Mouse (Mus musculus) C2C12 (cell line): ENCODE data around the gene Gck.

Source experiments
- CEBPB ChIP-seq: IDR thresholded peaks from one replicate; pipeline ENCODE4 v1.6.1; 2011; ENCODE audit warnings: low read depth, mild to moderate bottlenecking, control low read depth, moderate library complexity
- CTCF ChIP-seq: IDR thresholded peaks from one replicate; pipeline ENCODE4 v1.5.1; 2011; ENCODE audit not compliant: control insufficient read depth, insufficient read depth, insufficient read length
- FOSL1 ChIP-seq: IDR thresholded peaks from one replicate; pipeline ENCODE4 v1.8.0; 2011; ENCODE audit warnings: mild to moderate bottlenecking, low read length; ENCODE audit not compliant: poor library complexity, insufficient read depth, severe bottlenecking
- MAX ChIP-seq: IDR thresholded peaks from one replicate; pipeline ENCODE4 v1.6.1; 2011; ENCODE audit warnings: mild to moderate bottlenecking, control low read depth
- MYOD1 ChIP-seq: IDR thresholded peaks from one replicate; pipeline ENCODE4 v1.6.1; 2011; ENCODE audit warnings: low read depth; ENCODE audit not compliant: control insufficient read depth, insufficient read length
- MYOG ChIP-seq: IDR thresholded peaks from one replicate; pipeline ENCODE4 v1.6.1; 2011; ENCODE audit not compliant: control insufficient read depth, insufficient read length; ENCODE audit errors: extremely low read depth
- USF1 ChIP-seq: IDR thresholded peaks from one replicate; pipeline ENCODE4 v1.6.1; 2011; ENCODE audit warnings: low read depth, mild to moderate bottlenecking, control low read depth, moderate library complexity

DNA sequence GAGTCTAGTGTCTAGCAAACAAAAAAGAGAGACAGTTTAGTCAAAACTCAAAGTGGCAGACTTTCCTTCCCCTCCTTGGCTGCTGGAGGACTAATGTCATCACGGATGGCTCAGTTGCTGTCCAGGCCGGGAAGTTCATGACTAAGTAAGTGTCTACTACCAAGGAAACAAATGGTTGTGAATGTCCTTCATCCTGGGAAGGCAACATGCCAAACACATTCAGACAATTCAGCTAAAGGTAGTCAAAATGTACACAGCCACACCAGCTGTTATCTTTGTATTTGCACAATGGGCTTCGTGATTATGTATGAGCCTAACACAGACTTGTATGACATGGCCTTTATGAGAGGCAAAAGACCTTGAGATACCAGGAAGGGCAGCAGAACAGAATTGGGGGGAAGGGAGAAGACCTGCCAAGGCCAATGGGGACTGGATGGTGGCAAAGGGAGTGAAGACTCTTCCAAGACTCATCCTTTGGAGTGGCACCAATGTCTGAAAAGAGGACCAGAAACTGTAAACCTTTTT lies 23.1 kb downstream of the Gck start:
- TF ChIP-seq CTCF (no peak), CEBPB (no peak), MAX (no peak), USF1 (no peak), MYOD1 (no peak), MYOG (no peak), FOSL1 (no peak)
